Mouse (Mus musculus) induced T-regulatory cell, adult 2 months (primary cell): ENCODE measurements at regions not wholly inside any gene's neighbourhood (a gene's known extent, or its start where the extent isn't known, plus 50 kb on each side); places are given as distances from the start of the nearest gene placed in this dataset.
A peak's percentile ranks its signal among the peaks of the same experiment; 100 is the strongest.

Source experiments
- DNase-seq: peaks from one replicate; pipeline ENCODE4 v3.0.0-alpha.2; 2012; ENCODE audit warnings: low read depth

DNA sequence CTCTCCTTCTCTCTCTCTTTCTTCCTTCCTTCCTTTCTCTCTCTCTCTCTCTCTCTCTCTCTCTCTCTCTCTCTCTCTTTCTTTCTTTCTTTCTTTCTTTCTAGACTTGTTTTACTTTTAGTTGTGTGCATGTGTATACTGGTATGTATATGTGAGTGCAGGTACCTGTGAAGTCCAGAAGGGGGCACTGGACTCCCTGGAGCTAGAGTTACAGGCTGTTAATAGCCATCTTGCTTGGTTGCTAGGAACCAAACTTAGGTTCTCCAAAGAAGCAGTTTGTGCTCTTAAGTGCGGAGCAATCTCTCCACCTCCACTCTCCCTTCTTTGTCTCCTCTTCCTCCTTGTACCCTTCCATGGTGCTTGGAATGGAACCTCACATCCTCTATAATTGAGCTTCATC, 77.2 kb downstream of the Gm10604 start:
- DNase-seq, result no peak

DNA sequence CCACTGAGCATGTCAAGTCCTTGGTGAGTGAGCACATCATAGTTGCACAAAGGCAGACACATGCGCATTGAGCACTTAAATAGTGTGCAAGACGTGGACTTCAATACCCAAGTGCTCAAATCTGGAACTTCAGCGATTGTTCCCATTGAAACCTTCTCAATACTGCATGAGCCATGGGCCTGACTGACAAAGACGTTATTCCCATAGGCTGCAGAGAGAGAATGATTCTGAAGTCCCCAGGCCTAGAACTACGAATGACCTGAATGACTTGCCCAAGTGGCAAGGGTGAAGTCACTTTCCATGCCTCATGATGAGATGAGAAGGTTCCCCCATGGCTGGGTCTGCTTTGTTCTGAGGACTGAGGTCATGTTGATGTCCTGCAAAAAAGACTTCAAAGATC, 77.7 kb downstream of the Gm10604 start:
- no peak for DNase-seq

DNA sequence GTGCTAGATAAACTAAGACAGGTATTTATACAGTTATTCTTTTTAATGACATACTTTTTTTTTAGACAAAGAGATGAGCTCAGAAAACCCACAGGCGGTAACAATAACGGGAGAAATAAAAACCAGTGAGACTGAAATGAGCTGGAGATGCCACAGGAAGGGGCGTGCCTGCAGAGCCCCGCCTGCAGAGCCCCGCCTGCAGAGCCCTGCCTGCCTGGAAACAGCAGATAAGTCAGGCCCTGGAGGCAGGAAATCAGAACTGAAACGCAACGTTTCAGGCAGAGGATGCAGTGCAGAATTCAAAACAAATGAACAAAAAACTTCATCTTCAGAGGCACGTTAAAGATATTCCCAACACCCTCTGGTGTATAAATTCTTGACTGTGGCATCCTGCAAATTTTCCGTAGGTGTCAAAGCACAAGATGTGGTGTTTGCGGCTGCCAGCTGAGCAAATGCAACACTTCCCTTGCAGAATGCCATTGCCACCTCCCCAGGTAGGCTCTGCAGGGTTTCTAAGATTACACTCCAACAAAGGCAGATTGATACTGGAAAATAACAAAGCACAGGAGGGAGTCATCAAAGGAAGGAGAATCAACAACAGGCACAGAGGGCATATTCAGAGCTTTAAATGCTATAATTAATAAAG, 81.0 kb downstream of the Gm10604 start:
- DNase-seq, result peak; percentile 83

GRCm38 (mm10) chr4:11897231-11897630, 83.8 kb downstream of the Gm10604 start:
- no peak for DNase-seq

- no peak for DNase-seq
These were observed 84.9 kb downstream of the Gm10604 start for GRCm38 (mm10) chr4:11895857-11896825.

DNA sequence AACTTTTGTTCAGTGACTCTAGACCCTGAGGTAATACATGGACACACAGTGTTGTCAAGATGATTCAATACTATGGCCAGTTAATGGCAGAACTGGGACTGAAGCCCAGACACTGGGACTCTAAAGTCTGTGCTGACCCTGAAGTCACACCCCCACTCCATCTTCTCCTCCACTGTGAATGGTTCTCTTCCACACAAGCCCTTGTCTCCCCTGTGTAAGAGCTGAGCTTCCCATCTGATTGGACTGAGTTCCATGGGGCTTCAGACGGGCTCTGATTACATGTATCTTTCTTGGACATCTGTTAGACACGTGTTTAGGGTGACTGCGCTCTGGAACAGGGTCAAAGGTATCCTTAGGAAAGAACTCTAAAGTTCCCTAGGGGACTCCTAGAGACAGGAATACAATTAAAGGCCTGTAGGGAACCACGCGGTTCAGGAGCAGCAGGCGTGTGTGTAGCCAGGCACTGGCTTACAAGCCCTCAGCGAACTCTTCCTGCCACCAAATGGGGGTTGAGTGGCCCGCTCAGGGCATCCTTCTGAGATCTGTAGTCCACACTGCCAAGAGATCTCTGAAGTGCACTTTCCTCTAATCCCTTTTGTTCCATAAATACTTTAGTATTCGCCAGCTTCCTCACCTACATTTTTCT, 87.4 kb downstream of the Gm10604 start:
- no peak for DNase-seq

GRCm38 (mm10) chr4:11889039-11889600, 91.9 kb downstream of the Gm10604 start:
- no peak for DNase-seq

GRCm38 (mm10) chr4:11887377-11887776, 93.7 kb downstream of the Gm10604 start:
- no peak for DNase-seq

GRCm38 (mm10) chr4:11885499-11885898, 95.6 kb downstream of the Gm10604 start:
- DNase-seq, result no peak

DNA sequence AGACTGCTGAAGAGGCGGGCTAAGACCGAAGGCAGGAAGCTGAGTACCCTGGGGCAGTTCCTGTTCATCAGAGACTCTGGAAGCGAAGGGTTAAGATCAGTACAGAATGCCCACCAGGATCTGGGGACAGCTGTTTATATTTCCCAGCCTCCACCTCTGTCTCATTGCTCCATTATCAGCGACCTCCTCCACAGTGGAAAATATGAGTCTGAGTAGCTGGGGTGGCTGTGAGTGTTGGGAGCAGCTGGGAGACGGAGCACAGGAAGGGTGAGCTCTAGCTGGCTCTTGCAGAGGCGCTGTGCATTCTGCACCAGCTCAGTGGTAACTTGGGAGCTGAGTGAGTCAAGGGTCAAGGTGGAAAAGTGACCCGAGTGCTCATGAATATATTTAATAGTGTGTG, 96.2 kb downstream of the Gm10604 start:
- no peak for DNase-seq

GRCm38 (mm10) chr4:11883295-11883694, 97.8 kb downstream of the Gm10604 start:
- no peak for DNase-seq

DNA sequence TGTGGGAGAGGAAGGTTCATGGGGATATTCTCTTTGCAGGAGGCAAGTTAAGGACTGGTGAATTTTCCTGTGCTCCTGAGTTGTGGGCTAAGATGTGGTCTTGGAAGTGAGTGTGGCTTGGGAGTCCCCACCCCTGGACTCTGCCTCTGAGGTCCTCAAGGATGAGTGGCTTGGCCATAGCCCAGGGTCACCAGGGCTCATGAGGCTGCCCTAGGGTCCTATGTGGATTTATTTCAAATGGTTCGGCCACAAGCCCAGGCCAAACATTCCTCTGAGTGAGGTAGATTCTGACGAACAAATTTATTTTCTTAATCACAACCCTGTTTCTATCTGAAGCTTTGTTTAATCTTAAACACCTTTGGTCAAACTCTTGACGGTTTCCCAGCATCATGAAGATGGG, 98.4 kb downstream of the Gm10604 start:
- DNase-seq, result no peak

DNA sequence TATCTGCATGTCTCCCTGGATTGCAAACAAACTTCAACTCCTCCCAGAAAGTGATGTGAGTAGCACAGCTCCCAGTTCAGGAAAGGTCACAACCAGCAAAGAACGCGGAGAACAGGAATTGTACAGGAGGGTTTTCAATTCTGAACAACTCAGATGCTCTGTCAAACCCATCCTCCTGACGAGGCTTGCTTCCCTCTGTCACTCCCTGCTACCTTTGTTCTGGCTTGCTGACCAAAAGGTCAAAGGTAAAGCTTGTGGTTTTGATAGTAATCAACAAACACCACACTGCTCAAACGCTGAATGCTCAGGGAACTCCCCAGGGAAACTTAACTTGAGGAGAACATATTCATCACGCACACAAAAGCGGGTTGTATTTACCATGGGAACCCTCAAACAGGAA, 102.4 kb downstream of the Gm10604 start:
- DNase-seq, result peak; percentile 30

DNA sequence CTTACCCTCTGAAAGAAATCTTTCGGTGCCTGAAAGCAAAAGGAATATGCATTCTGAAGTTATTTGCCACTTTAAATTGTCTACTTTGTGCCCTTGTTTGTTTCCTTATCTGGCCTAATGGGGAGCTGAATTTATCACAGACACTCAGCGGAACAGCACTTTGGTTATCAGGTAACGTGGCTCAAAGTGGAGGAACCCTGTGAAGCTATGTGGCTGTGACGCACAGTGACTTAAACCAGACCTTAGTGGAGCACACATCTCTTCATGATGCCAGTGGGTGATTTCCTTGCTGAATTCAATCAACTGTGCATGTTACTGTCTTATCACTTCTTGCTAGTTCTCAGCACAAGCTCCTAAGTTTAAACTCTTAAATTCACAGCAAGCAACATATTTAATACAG, 103.1 kb downstream of the Gm10604 start:
- DNase-seq, result no peak

DNA sequence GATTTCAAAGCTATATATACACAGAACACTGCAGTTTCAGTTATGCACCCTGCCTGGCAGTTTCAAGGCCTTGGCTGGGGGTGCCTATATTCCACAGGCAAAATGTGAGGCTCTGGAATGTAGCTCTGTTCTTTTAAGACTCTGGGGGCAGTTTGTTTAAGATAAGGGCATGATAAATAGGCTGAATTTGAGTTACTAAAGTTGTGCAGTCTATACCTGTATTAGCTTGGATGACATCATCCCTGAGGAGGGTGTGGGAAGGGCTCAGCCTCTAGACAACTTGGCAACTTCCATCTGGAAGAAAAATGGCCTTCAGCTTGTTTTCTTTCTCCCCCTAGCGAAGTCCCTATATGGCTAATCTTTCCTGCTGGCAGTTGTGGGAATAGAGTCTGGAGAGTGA, 105.1 kb downstream of the Gm10604 start:
- no peak for DNase-seq

DNA sequence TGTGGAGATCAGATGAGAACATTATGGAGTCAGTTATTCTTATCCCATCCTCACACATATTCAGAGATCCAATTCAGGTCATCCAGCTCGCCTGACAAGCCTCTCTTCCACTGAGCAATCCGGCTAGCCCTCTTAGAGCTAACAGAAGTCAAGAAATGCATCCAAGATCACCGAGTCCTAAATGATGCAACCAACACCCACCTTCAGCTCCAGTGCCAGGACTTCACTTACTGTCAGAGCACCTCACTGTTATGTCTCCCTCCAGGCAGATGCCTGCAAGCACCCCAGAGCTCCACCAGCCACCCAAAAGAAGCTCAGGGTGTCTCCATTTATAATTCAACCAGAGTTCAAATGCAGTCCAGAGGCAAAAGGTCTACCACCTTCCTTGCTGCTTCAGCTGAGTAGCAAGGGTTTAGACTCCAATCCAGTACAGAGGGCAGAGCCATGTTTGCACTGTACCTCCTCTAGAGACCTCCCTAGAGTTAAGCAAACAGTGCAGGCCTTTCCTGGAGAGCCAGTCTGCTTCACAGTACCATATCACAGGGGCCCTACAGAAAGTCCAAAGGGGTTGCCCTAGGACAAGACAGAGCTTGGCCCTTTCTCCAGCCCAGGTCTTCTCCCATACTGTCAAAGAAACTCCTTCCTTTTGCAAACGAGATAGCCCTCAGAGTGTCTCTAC, 106.3 kb downstream of the Gm10604 start:
- no peak for DNase-seq

GRCm38 (mm10) chr4:11872036-11872435, 109.0 kb downstream of the Gm10604 start:
- no peak for DNase-seq

- DNase-seq, result no peak
These were observed 111.3 kb downstream of the Gm10604 start for GRCm38 (mm10) chr4:11869721-11870120.

DNA sequence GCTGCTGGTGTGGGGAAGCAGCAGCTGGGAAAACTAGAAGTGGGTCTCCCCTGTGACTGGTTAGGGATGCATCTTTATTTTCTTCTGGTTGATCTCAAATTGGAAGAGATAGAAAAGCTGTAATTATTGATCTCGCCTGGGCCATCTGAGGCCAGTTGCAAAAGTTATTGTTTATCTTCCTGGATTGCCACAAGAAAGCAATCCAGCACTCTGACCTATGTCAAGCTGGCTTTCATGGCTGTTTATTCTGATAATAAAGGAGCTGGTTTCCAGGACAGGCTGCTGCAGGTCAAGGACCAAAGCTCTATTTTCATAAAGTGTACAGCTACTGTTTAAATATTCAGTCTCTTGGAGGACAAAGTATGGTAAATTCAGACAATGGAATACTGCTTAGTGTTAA, 112.5 kb downstream of the Gm10604 start:
- DNase-seq, result no peak
